17 mouse cellular contexts compared by ENCODE assay signal in genomic region chr7:4863541-4864080, GRCm38 (mm10). TPM values are rescaled to one million over a fixed set of nuclear protein-coding genes. Genes with fewer than 3 reads are reported as not detected.
DNase-seq lines count a peak whose midpoint lies in the region; ATAC-seq and TF ChIP-seq lines count a peak whose summit lies in the region.
"Had no signal": no experiment of that assay in that cellular context is flagged by ENCODE, and none has a peak within 500 bp of the region (broad histone marks: within the 10 kb centered on the region; RNA-seq: fewer than 3 reads in every experiment).

No protein-coding gene starts in this region.

- no peaks in the 10 kb centered on the region; the same call in 1 of the 2 replicates for H3K9me3 ChIP-seq in lung, embryonic 16.5 days (ENCODE audit: control insufficient read depth, low read length)
- no peaks in the 10 kb centered on the region for H3K9me3 ChIP-seq in embryonic facial prominence, embryonic 14.5 days (ENCODE audit: control insufficient read depth, low read length)
- H3K9me3 ChIP-seq: liver, embryonic 15.5 days; neural tube, embryonic 12.5 days had no signal

- H3K27ac ChIP-seq in gastrocnemius, adult 2 months: peak overlapping the region; percentile 53
- peak overlapping the region; percentile 100 for H3K27ac ChIP-seq in kidney, adult 2 months (ENCODE audit: insufficient read depth, low read depth, low read length)
- peak overlapping the region; percentile 68 for H3K27ac ChIP-seq in lung, embryonic 16.5 days (ENCODE audit: low read length)
- H3K27ac ChIP-seq in embryonic facial prominence, embryonic 14.5 days (replicated peaks; ENCODE audit: low read depth, low read length): peak overlapping the region; percentile 39; the same call in 1 of the 2 replicates
- H3K27ac ChIP-seq: liver, embryonic 15.5 days; neural tube, embryonic 12.5 days had no signal

- no peak for TF ChIP-seq POLR2A in kidney, adult 2 months (IDR thresholded peaks at IDR 0.05; ENCODE audit: low read depth, low read length)

- H3K9ac ChIP-seq in lung, embryonic 16.5 days (ENCODE audit: low read length): no peak overlapping the region
- no peak overlapping the region for H3K9ac ChIP-seq in embryonic facial prominence, embryonic 14.5 days (ENCODE audit: low read depth, low read length)
- H3K9ac ChIP-seq: forebrain, postnatal 0 days; liver, embryonic 15.5 days; neural tube, embryonic 12.5 days had no signal

- ATAC-seq in lung, embryonic 16.5 days (ENCODE audit: low read depth): no peak
- no peak for ATAC-seq in embryonic facial prominence, embryonic 14.5 days (ENCODE audit: low read depth)
- ATAC-seq: forebrain, postnatal 0 days had no signal

- intact Hi-C loops in gastrocnemius, adult 2 months (cut with DNase I): loop anchor here (2.0 kb wide), 1 partner anchor 75 kb away; no protein-coding TSS in a partner anchor

- TF ChIP-seq CTCF in gastrocnemius, adult 2 months (IDR thresholded peaks at IDR 0.05): no peak
- TF ChIP-seq CTCF in kidney, adult 2 months (conservative IDR thresholded peaks at IDR 0.05; ENCODE audit: insufficient read depth, insufficient read length, low read depth, low read length): no peak

- no peaks in the 10 kb centered on the region for H3K36me3 ChIP-seq in kidney, adult 2 months (ENCODE audit: control insufficient read depth, insufficient read depth, low read length)
- H3K36me3 ChIP-seq in lung, embryonic 16.5 days (ENCODE audit: control insufficient read depth, insufficient read depth, low read length): no peaks in the 10 kb centered on the region
- no peaks in the 10 kb centered on the region for H3K36me3 ChIP-seq in embryonic facial prominence, embryonic 14.5 days (ENCODE audit: control insufficient read depth, insufficient read depth, low read length)
- H3K36me3 ChIP-seq: liver, embryonic 15.5 days; neural tube, embryonic 12.5 days had no signal

- H3K27me3 ChIP-seq in kidney, adult 2 months (replicated peaks; ENCODE audit: control insufficient read depth, insufficient read depth, low read length): no peaks in the 10 kb centered on the region
- H3K27me3 ChIP-seq in lung, embryonic 16.5 days (ENCODE audit: control insufficient read depth, insufficient read depth, low read depth, low read length): no peaks in the 10 kb centered on the region
- H3K27me3 ChIP-seq in embryonic facial prominence, embryonic 14.5 days (replicated peaks; ENCODE audit: control insufficient read depth, insufficient read depth, low read length): no peaks in the 10 kb centered on the region
- H3K27me3 ChIP-seq: liver, embryonic 15.5 days; neural tube, embryonic 12.5 days had no signal

- peaks cover 45% of the 10 kb centered on the region for H3K4me1 ChIP-seq in kidney, adult 2 months (ENCODE audit: control insufficient read depth, insufficient read depth, low read length)
- peaks cover 22% of the 10 kb centered on the region for H3K4me1 ChIP-seq in lung, embryonic 16.5 days (replicated peaks; ENCODE audit: control insufficient read depth, insufficient read depth, low read length)
- peaks cover 12% of the 10 kb centered on the region for H3K4me1 ChIP-seq in embryonic facial prominence, embryonic 14.5 days (ENCODE audit: control insufficient read depth, insufficient read depth, low read length)

- WGBS in kidney, adult 2 months: 70% methylated on average over 7 of the region's 7 CpGs
- 68% methylated on average over 7 of the region's 7 CpGs for WGBS in lung, embryonic 16.5 days
- WGBS in embryonic facial prominence, embryonic 14.5 days: 71% methylated on average over 7 of the region's 7 CpGs

- H3K4me2 ChIP-seq in lung, embryonic 16.5 days (ENCODE audit: low read depth, low read length): no peak overlapping the region
- no peak overlapping the region for H3K4me2 ChIP-seq in embryonic facial prominence, embryonic 14.5 days (ENCODE audit: low read depth, low read length)
- H3K4me2 ChIP-seq: liver, embryonic 15.5 days; neural tube, embryonic 12.5 days had no signal

- H3K4me3 ChIP-seq in gastrocnemius, adult 2 months: no peak overlapping the region
- H3K4me3 ChIP-seq in kidney, adult 2 months (ENCODE audit: insufficient read depth, low read depth, low read length): no peak overlapping the region
- H3K4me3 ChIP-seq in lung, embryonic 16.5 days (ENCODE audit: low read length): no peak overlapping the region
- no peak overlapping the region for H3K4me3 ChIP-seq in embryonic facial prominence, embryonic 14.5 days (ENCODE audit: low read depth, low read length)
- H3K4me3 ChIP-seq: liver, embryonic 15.5 days; neural tube, embryonic 12.5 days had no signal

- no peak for DNase-seq in gastrocnemius, adult 2 months
- DNase-seq in gastrocnemius, postnatal 10 days: no peak
- DNase-seq in kidney, adult 2 months: no peak
- DNase-seq in kidney, adult 8-10 months: no peak
- no peak for DNase-seq in lung, postnatal 25 days (ENCODE audit: low spot score)
- DNase-seq in embryonic facial prominence, embryonic 14.5 days (ENCODE audit: low spot score): no peak
- no peak for DNase-seq in urinary bladder, postnatal 36 days (ENCODE audit: low spot score in 2 of 2)
- DNase-seq: right cerebral cortex, postnatal 25 days had no signal

RNA-seq across cellular contexts. Expression of gene Isoc2b, which starts 6.4 kb away (rescaled TPM):
- 1 to 10 TPM; 3.9 TPM for total RNA-seq in gastrocnemius, adult 2 months (2021)
- 1 to 10 TPM; 1.9 to 4.3 TPM for total RNA-seq in gastrocnemius, postnatal 10 days (2021)
- 41.1 and 47.9 TPM in 2 replicates for polyA plus RNA-seq in kidney, adult 2 months (2012; rRNA removed)
- polyA plus RNA-seq in lung, embryonic 16.5 days (2015; fragmentation: Nextera tagmentation; extraction: Ambion mirVana): 14.1 and 15.7 TPM in 2 replicates
- polyA plus RNA-seq in embryonic facial prominence, embryonic 14.5 days (2014; fragmentation: Nextera tagmentation; extraction: Ambion mirVana): 6.5 and 7.0 TPM in 2 replicates

RNA-seq across cellular contexts. Expression of gene Isoc2a, which starts 13.3 kb away (rescaled TPM):
- total RNA-seq in gastrocnemius, adult 2 months (2021): 10 to 100 TPM; 26.4 to 33.5 TPM
- total RNA-seq in gastrocnemius, postnatal 10 days (2021): 10 to 100 TPM; 13.3 to 14.3 TPM
- polyA plus RNA-seq in kidney, adult 2 months (2012; rRNA removed): 174 and 182 TPM in 2 replicates
- 0.87 and 1.3 TPM in 2 replicates for polyA plus RNA-seq in lung, embryonic 16.5 days (2015; fragmentation: Nextera tagmentation; extraction: Ambion mirVana)
- 1.3 and 1.6 TPM in 2 replicates for polyA plus RNA-seq in embryonic facial prominence, embryonic 14.5 days (2014; fragmentation: Nextera tagmentation; extraction: Ambion mirVana)

RNA-seq across cellular contexts. Expression of gene Shisa7, which starts 19.1 kb away (rescaled TPM):
- not detected for total RNA-seq in gastrocnemius, adult 2 months (2021)
- total RNA-seq in gastrocnemius, postnatal 10 days (2021): under 1 TPM; 0.12 to 0.18 TPM
- polyA plus RNA-seq in kidney, adult 2 months (2012; rRNA removed): 14.1 and 17.3 TPM in 2 replicates
- 0.99 and 1.2 TPM in 2 replicates for polyA plus RNA-seq in lung, embryonic 16.5 days (2015; fragmentation: Nextera tagmentation; extraction: Ambion mirVana)
- polyA plus RNA-seq in embryonic facial prominence, embryonic 14.5 days (2014; fragmentation: Nextera tagmentation; extraction: Ambion mirVana): 0.68 and 0.76 TPM in 2 replicates
- total RNA-seq: gastrocnemius, adult 8-10 months had no signal
- polyA plus RNA-seq: C2C12; liver, embryonic 15.5 days had no signal

RNA-seq across cellular contexts. Expression of gene Gm36210, which starts 42.7 kb away (rescaled TPM):
- under 1 TPM; 0.17 to 0.38 TPM for total RNA-seq in gastrocnemius, adult 2 months (2021)
- total RNA-seq in gastrocnemius, postnatal 10 days (2021): under 1 TPM in 1 of 2 experiments, not detected in 1; 0.19 TPM
- 0.16 TPM in 1 of 2 replicates, not detected in the other for polyA plus RNA-seq in kidney, adult 2 months (2012; rRNA removed)
- 0.21 TPM in 1 of 2 replicates, not detected in the other for polyA plus RNA-seq in lung, embryonic 16.5 days (2015; fragmentation: Nextera tagmentation; extraction: Ambion mirVana)
- 0.35 TPM in 1 of 2 replicates, not detected in the other for polyA plus RNA-seq in embryonic facial prominence, embryonic 14.5 days (2014; fragmentation: Nextera tagmentation; extraction: Ambion mirVana)
- total RNA-seq: hematopoietic stem cell, adult 5-6 weeks; megakaryocyte-erythroid progenitor cell, adult 5-6 weeks had no signal
- polyA plus RNA-seq: C2C12; kidney, embryonic 16.5 days; liver, embryonic 15.5 days had no signal

RNA-seq across cellular contexts. Expression of gene Ube2s, which starts 51.2 kb away (rescaled TPM):
- total RNA-seq in gastrocnemius, adult 2 months (2021): 10 to 100 TPM; 76.4 to 82.7 TPM
- total RNA-seq in gastrocnemius, postnatal 10 days (2021): 100 to 1,000 TPM in 1 of 2 experiments, 10 to 100 TPM in 1; 91.1 to 107 TPM
- polyA plus RNA-seq in kidney, adult 2 months (2012; rRNA removed): 240 and 301 TPM in 2 replicates
- 355 and 372 TPM in 2 replicates for polyA plus RNA-seq in lung, embryonic 16.5 days (2015; fragmentation: Nextera tagmentation; extraction: Ambion mirVana)
- polyA plus RNA-seq in embryonic facial prominence, embryonic 14.5 days (2014; fragmentation: Nextera tagmentation; extraction: Ambion mirVana): 347 and 359 TPM in 2 replicates

Comparison
In these comparisons a context has a peak if more than half of its experiments do, and no peak if none do; other contexts are left out.
1. H3K27ac ChIP-seq: peak in every context shown above with its lines; median percentile 100 in kidney, adult 2 months; 68 in lung, embryonic 16.5 days; 53 in gastrocnemius, adult 2 months; 39 in embryonic facial prominence, embryonic 14.5 days.
2. RNA of gene Isoc2a, which starts 13.3 kb away (polyA plus RNA-seq): 174 to 182 TPM in kidney, adult 2 months; 1.3 to 1.6 TPM in embryonic facial prominence, embryonic 14.5 days and 0.87 to 1.3 TPM in lung, embryonic 16.5 days; every median in the first group is over 10 times any median in the second.